Mouse (Mus musculus) heart, embryonic 13.5 days (tissue): ENCODE results near the gene Tab2. TPM values are rescaled to one million over a fixed set of nuclear protein-coding genes. Genes with fewer than 3 reads are reported as not detected.
"Not testable (repeated sequence)": the region's sequence is repeated elsewhere in the genome, so short reads cannot be mapped to it uniquely, and the experiment has no call there.

ENCODE experiments used
- ATAC-seq: fragments of 200-750 bp; cut with Nextera tagmentation; 2 replicates; pipeline ENCODE4 v1.8.0; 2017; ENCODE audit warnings: moderate TSS enrichment; ENCODE audit not compliant: insufficient number of reproducible peaks, low FRiP score, low TSS enrichment; ENCODE audit errors: extremely low read depth
- H3K27ac ChIP-seq: fragments of 300-500 bp; sonication (generic); replicated peaks from 2 replicates; pipeline ENCODE4 v1.5.1; 2015; ENCODE audit warnings: moderate library complexity, mild to moderate bottlenecking, inconsistent platforms
- H3K27me3 ChIP-seq: fragments of 300-500 bp; sonication (generic); replicated peaks from 2 replicates; pipeline ENCODE4 v1.6.1; 2015; ENCODE audit warnings: mild to moderate bottlenecking, inconsistent platforms
- H3K36me3 ChIP-seq: fragments of 300-500 bp; sonication (generic); 2 replicates; pipeline ENCODE4 v1.6.1; 2015; ENCODE audit warnings: mild to moderate bottlenecking, inconsistent platforms
- H3K4me1 ChIP-seq: fragments of 300-500 bp; sonication (generic); 2 replicates; pipeline ENCODE4 v1.6.1; 2015; ENCODE audit warnings: inconsistent platforms
- H3K4me2 ChIP-seq: fragments of 300-500 bp; sonication (generic); 2 replicates; pipeline ENCODE4 v1.6.1; 2015; ENCODE audit warnings: inconsistent platforms, mild to moderate bottlenecking, moderate library complexity
- H3K4me3 ChIP-seq: fragments of 300-500 bp; sonication (generic); 2 replicates; pipeline ENCODE4 v1.5.1; 2015; ENCODE audit warnings: moderate library complexity, mild to moderate bottlenecking, inconsistent platforms
- H3K9ac ChIP-seq: fragments of 300-500 bp; sonication (generic); 2 replicates; pipeline ENCODE4 v1.6.1; 2015; ENCODE audit warnings: inconsistent platforms, mild to moderate bottlenecking, moderate library complexity
- H3K9me3 ChIP-seq: fragments of 300-500 bp; sonication (generic); 2 replicates; pipeline ENCODE4 v1.6.1; 2016; ENCODE audit warnings: inconsistent platforms
- WGBS: fragments of 180-500 bp; shearing (Covaris S2); methylation state at CpG from one replicate; pipeline ENCODE4 v1.1.7; 2015; ENCODE audit warnings: mixed read lengths; 5-methylcytosine and 5-hydroxymethylcytosine counted together
- polyA plus RNA-seq: library from polyadenylated mRNA; unstranded; fragments of >200 nt; fragmentation: Nextera tagmentation; extraction: Ambion mirVana; gene quantifications from 2 replicates; pipeline ENCODE4 v1.2.1, GENCODE M21; 2015

The Tab2 gene
- polyA plus RNA-seq, 1 experiment from 2014 or later = 17.2 TPM

GRCm38 (mm10) chr10:7883524-7883923 lies 72.5 kb downstream of the Tab2 start:
- peaks cover 4% of the 10 kb centered on the region; the same call in 1 of the 2 replicates for H3K9me3 ChIP-seq
- H3K27ac ChIP-seq = no peak overlapping the region
- H3K9ac ChIP-seq = no peak overlapping the region
- H3K36me3 ChIP-seq = no peaks in the 10 kb centered on the region
- H3K4me1 ChIP-seq = no peaks in the 10 kb centered on the region
- H3K4me3 ChIP-seq = no peak overlapping the region
- 8% methylated on average over 5 of the region's 5 CpGs for WGBS
- H3K4me2 ChIP-seq = no peak overlapping the region
- ATAC-seq = no peak
- H3K27me3 ChIP-seq = no peaks in the 10 kb centered on the region

- Histone ChIP-seq H3K9me3 (peaks cover 11% of the 10 kb centered on the region), H3K9ac (no peak overlapping the region), H3K27ac (no peak overlapping the region), H3K4me1 (no peaks in the 10 kb centered on the region), H3K4me3 (no peak overlapping the region), H3K36me3 (no peaks in the 10 kb centered on the region), H3K4me2 (no peak overlapping the region), H3K27me3 (no peaks in the 10 kb centered on the region)
- ATAC-seq = no peak
- 74% methylated on average over 3 of the region's 3 CpGs for WGBS
Measured at GRCm38 (mm10) chr10:7881971-7882370, 74.1 kb downstream of the Tab2 start.

DNA sequence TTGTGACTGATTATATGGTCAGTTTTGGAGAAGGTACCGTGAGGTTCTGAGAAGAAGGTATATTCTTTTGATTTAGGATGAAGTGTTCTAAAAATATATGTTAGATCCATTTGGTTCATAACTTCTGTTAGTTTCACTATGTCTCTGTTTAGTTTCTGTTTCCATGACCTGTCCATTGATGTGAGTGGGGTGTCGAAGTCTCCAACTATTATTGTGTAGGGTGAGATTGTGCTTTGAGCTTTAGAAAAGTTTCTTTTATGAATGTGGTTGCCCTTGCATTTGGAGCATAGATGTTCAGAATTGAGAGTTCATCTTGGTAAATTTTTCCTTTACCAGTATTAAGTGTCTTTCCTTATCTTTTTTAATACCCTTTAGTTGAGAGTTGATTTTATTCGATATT lies 75.7 kb downstream of the Tab2 start:
- 86% methylated on average over 3 of the region's 3 CpGs for WGBS
- H3K4me1 ChIP-seq, H3K27ac ChIP-seq, ATAC-seq, H3K27me3 ChIP-seq, H3K9ac ChIP-seq, H3K4me2 ChIP-seq, H3K4me3 ChIP-seq, H3K36me3 ChIP-seq: not testable (repeated sequence)
- peaks cover 11% of the 10 kb centered on the region for H3K9me3 ChIP-seq

GRCm38 (mm10) chr10:7874194-7874593 lies 81.8 kb downstream of the Tab2 start:
- 62% methylated on average over 7 of the region's 7 CpGs for WGBS
- H3K9me3 ChIP-seq = peaks cover 11% of the 10 kb centered on the region
- H3K27me3 ChIP-seq = peaks cover 7% of the 10 kb centered on the region
- no peak overlapping the region for H3K27ac ChIP-seq
- peaks cover 18% of the 10 kb centered on the region for H3K4me1 ChIP-seq
- H3K4me2 ChIP-seq = no peak overlapping the region
- H3K9ac ChIP-seq = no peak overlapping the region
- no peak overlapping the region for H3K4me3 ChIP-seq
- ATAC-seq = no peak
- no peaks in the 10 kb centered on the region for H3K36me3 ChIP-seq

- Histone ChIP-seq H3K9me3 (no peaks in the 10 kb centered on the region), H3K4me3 (no peak overlapping the region), H3K4me2 (no peak overlapping the region), H3K9ac (no peak overlapping the region), H3K27ac (no peak overlapping the region), H3K27me3 (peaks cover 34% of the 10 kb centered on the region), H3K36me3 (no peaks in the 10 kb centered on the region), H3K4me1 (peaks cover 27% of the 10 kb centered on the region)
- ATAC-seq = no peak
- 77% methylated on average over 5 of the region's 5 CpGs for WGBS
Measured at GRCm38 (mm10) chr10:7871381-7872020, 84.5 kb downstream of the Tab2 start.

DNA sequence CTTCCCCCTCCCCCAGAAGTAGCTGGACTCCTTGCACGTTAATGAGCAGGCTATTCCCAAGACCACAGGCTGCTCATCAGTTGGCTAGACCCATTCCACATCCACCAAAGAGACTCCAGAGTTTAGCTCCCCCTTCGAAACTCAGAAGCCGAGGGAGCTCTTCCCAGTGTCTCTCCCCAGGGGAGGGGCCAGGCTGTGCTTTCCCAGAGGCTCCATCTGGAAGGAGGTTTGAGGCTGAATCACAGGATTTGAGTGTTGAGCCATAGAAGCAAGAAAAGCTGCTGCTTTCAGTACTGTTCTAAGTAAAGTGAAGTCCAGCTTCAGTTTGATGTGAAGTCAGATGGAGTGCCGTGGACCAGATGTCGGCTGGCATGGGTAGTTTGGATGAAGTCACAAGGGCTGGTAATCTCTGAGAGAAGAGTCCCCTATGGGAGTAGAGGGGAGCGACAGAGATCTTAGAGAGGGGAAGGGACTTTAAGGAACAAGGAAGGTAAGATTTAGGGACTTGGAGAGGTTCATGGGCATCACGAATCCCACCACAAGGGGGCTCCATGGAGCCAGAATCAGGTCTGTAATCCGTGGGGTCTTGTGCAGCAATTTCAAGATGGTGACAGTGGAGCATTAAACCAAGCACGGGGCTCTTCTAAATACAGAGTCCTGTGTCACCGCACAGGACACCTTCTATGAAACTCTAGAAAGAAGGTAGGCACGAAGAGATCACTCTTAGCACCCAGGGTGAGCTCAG lies 85.3 kb downstream of the Tab2 start:
- Histone ChIP-seq H3K4me3 (no peak overlapping the region), H3K9me3 (no peaks in the 10 kb centered on the region), H3K4me1 (peaks cover 27% of the 10 kb centered on the region), H3K27me3 (peaks cover 35% of the 10 kb centered on the region), H3K4me2 (no peak overlapping the region), H3K36me3 (no peaks in the 10 kb centered on the region), H3K27ac (no peak overlapping the region), H3K9ac (no peak overlapping the region)
- 55% methylated on average over 11 of the region's 11 CpGs for WGBS
- ATAC-seq = no peak

- Histone ChIP-seq H3K4me3 (no peak overlapping the region), H3K4me1 (peaks cover 27% of the 10 kb centered on the region), H3K4me2 (no peak overlapping the region), H3K36me3 (no peaks in the 10 kb centered on the region), H3K27me3 (peaks cover 35% of the 10 kb centered on the region), H3K9ac (no peak overlapping the region), H3K27ac (no peak overlapping the region), H3K9me3 (no peaks in the 10 kb centered on the region)
- 52% methylated on average over 8 of the region's 8 CpGs for WGBS
- ATAC-seq = no peak
Measured at GRCm38 (mm10) chr10:7869746-7870145, 86.3 kb downstream of the Tab2 start.

DNA sequence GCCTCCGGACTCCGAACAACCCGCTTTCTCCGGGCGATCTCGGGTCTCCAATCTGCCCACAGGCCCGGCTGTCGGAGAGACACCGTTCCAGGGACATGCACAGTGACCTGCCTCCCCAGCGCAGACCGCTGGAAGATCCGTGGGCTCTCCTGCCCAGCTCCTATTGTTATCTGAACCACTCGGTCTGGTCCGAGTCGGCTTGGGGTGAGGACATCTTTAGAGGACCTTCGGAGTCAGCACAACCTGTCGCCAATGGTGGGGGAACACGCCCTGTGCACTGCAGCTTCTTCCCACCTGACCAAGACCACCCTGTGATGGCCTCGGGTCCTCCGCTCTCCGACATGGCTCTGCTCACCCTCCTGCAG lies 88.4 kb downstream of the Tab2 start:
- Histone ChIP-seq H3K9me3 (peaks cover 1% of the 10 kb centered on the region; the same call in 1 of the 2 replicates), H3K4me2 (peak overlapping the region; percentile 73), H3K4me1 (peaks cover 23% of the 10 kb centered on the region), H3K36me3 (no peaks in the 10 kb centered on the region), H3K4me3 (peak overlapping the region; percentile 51), H3K9ac (peak overlapping the region; percentile 74), H3K27ac (no peak overlapping the region), H3K27me3 (peaks cover 35% of the 10 kb centered on the region)
- 14% methylated on average over 21 of the region's 21 CpGs for WGBS
- no peak for ATAC-seq

GRCm38 (mm10) chr10:7866762-7867665 lies 89.0 kb downstream of the Tab2 start:
- Histone ChIP-seq H3K27me3 (peaks cover 35% of the 10 kb centered on the region), H3K9me3 (peaks cover 4% of the 10 kb centered on the region; the same call in 1 of the 2 replicates), H3K9ac (peak overlapping the region; percentile 74), H3K4me1 (peaks cover 23% of the 10 kb centered on the region), H3K27ac (no peak overlapping the region), H3K36me3 (no peaks in the 10 kb centered on the region), H3K4me3 (peak overlapping the region; percentile 51), H3K4me2 (peak overlapping the region; percentile 73)
- WGBS = 19% methylated on average over 50 of the region's 50 CpGs
- ATAC-seq = no peak

DNA sequence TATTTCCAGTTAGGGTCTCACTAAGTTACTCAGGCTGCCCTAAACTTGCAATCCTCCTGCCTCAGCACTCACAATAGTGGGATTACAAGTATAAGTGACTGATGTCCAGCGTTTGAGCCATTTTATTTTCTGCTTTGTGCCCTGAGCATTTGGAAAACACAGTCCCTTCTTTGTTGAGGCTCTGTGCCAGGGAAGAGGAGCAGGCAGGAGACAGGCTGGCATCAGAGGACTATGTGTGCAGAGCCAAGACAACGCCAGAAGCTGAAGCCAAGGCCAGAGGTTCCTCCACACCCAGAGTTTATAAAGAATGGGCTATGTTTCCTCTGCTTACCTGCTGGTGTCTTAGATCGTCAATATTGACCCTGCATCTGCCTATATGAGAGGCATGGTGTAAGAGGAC lies 91.2 kb downstream of the Tab2 start:
- Histone ChIP-seq H3K27me3 (peaks cover 35% of the 10 kb centered on the region), H3K4me3 (no peak overlapping the region), H3K4me2 (no peak overlapping the region), H3K4me1 (peaks cover 12% of the 10 kb centered on the region), H3K27ac (no peak overlapping the region), H3K9me3 (peaks cover 4% of the 10 kb centered on the region; the same call in 1 of the 2 replicates), H3K36me3 (no peaks in the 10 kb centered on the region), H3K9ac (no peak overlapping the region)
- 70% methylated on average over 3 of the region's 3 CpGs for WGBS
- no peak for ATAC-seq

GRCm38 (mm10) chr10:7864184-7864583 lies 91.8 kb downstream of the Tab2 start:
- no peak overlapping the region for H3K4me2 ChIP-seq
- ATAC-seq = no peak
- H3K36me3 ChIP-seq = no peaks in the 10 kb centered on the region
- WGBS = 70% methylated on average over 6 of the region's 6 CpGs
- H3K27me3 ChIP-seq = peaks cover 28% of the 10 kb centered on the region
- H3K9me3 ChIP-seq = peaks cover 4% of the 10 kb centered on the region; the same call in 1 of the 2 replicates
- H3K4me3 ChIP-seq = no peak overlapping the region
- no peak overlapping the region for H3K9ac ChIP-seq
- no peak overlapping the region for H3K27ac ChIP-seq
- H3K4me1 ChIP-seq = peaks cover 10% of the 10 kb centered on the region
